Mouse (Mus musculus) frontal cortex, adult (tissue): ENCODE measurements around the gene Mau2.

Experiments
- ATAC-seq: cut with Nextera tagmentation; 2 replicates; pipeline ENCODE4 v1.9.2; 2017; ENCODE audit warnings: mild to moderate bottlenecking, moderate library complexity, mixed read lengths; ENCODE audit not compliant: low TSS enrichment

Gene Mau2

DNA sequence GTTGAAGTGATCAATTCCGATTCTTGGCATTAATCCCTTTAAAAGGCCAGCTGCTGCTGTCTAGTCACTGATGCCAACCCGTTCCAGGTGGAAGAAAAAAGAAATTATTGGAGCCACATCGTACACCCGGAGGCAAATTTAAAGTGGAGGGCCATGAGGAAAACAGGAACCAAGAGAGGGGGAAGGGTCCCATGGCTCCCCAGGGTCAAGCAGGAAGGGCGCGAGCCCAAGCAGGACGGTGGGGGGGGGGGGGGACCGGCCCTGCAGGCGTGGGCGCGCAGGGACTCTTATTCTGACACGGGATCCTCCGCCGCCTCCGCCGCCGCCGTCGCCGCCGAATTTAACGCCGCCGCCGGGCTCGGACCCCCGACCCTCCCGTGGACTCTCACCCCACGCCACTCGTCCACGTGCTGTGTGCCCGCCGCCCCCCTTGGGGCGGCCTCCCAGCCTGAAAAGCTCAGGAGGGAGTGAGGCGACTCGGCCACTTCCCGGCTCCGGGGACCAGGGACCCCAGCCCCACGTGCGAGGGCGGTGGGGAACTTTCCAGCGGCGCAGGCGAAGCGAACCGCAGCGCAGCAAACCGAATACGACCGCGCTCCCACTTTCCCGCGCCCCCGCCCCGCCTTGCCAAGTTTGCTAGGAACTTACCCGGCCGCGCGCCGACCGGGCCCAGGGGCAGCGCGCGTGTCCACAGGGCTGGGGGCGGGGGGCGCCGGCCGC is 68.9 kb downstream of the Mau2 start:
- no peak; the same call in 1 of the 2 replicates for ATAC-seq

DNA sequence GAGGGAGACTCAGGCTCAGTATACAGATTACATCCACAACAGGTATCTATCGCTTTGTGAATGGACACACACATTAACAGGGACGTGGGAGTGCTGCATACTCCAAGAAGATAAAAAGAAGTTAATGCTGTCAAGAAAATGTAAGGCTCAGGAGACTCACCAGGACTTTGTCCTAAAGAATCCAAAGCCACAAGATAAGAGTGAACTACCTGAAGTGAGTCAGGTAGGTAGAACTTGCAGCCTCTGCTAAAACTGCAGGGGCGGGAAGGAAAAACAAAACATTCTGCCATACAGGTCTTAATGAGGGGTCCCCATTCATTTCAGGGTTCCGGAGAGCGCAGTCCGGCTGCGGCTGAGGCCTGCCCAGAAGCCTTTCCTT is 69.5 kb downstream of the Mau2 start:
- no peak for ATAC-seq

DNA sequence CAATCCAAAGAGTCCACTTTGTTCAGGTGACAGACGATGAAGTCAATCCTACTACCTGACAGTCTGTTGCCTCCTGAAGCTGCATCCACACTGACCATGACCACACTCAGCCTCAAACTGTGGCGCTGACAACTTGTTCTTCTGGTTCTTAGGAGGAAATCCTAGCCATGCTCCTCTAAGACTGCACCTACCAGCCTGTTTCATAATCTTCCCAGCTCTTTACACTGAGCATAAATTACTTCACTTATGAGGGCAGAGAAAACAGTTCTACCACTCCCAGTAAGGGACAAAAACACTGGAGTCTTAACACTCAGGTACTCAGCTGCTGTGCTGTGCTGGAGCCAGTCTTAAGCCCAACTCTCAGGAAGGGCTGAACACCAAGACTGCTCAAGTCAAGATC is 71.7 kb downstream of the Mau2 start:
- ATAC-seq: peak; percentile 39; the same call in 1 of the 2 replicates

DNA sequence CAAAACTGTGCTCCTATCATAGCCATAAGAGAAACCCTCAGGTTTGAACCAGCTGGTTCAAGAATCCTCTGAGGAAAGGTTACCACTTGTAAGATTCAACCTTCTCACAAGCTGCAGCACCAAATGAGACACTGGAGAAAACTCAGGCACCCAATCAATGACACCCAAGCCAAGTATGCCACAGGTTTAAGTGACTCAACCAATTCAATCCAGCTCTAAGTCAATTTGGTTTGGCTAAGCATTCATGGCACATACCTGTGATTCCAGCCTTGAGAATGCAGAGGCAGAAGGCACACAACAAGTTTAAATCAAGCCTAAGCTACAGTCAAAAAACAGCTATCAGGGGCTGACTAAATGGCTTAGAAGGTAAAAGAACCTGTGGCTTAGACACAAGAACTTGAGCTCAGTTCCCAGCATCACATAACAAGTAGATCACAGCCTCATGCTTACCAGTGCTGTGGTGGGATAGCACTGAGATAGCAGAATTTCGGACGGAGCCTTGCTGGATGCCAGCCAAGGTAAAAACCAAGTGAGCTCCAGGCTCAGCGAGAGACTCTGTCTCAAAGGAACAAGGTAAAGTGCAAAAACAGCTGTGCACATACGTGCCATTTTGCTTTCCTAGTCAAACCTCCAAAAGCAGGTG is 75.1 kb downstream of the Mau2 start:
- no peak for ATAC-seq
